Mouse (Mus musculus) erythroblast, embryonic 14.5 days (primary cell): Measurements from ENCODE around the gene Tpd52l2.

Experiments
- GATA1 ChIP-seq: IDR thresholded peaks from 2 replicates; pipeline ENCODE4 v1.6.1; 2012; ENCODE audit warnings: low read length, inconsistent platforms, mixed read lengths
- TAL1 ChIP-seq: IDR thresholded peaks from 3 replicates; pipeline ENCODE4 v1.6.1; 2012; ENCODE audit warnings: low read length, inconsistent platforms, mixed read lengths

DNA sequence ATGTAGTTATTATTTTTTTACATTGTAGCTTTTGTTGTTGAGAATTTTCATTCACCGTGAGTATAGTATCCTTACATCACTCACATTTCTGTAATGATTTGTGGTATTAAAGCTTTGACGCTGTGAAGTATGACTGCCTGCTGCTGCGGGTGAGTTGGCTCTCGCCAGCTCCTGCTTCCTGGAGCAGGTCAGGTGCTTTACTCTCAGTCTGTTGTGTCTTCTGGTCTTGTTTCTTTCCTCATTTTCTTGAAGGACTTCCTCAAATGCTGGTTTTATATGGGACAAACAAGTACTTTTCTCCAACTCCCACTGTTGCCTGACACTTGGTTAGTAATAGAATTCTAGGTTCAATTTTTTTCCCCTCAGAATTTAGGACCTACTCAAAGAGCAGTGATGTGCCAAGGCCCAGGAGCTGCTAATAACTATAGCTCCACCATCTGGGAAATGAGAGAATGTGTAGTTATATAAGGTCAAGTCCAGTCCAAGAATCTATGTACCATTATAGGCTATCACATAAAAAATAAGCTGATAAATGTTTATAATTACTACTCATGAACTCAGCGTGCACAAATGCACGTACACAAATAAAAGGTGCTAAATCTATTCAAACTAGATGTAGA lies 44.9 kb downstream of the Tpd52l2 start:
- TF ChIP-seq GATA1 (no peak), TAL1 (no peak)
